22 mouse cellular contexts compared by ENCODE assay signal in the genomic region with DNA sequence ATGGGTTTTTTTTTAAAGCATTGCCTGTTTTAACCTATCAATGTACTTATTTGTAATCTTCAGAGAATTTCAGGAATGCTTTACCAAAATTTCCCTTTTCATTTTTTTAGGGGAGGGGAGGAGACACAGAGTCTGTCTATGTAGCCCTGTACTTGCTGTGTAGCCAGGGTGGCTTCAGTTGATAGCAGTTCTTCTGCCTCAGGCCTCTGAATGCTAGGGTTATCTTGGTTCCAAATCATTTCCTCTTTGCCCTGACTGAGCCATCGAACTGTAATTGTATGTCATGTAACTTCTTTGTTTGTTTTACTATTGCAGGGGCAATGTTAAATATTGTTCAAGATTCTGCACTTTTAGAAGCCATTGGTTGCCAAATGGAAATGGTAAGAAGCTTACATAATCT. TPM values are rescaled to one million over a fixed set of nuclear protein-coding genes. Genes with fewer than 3 reads are reported as not detected.
"Had no signal": no experiment of that assay in that cellular context is flagged by ENCODE, and none has a peak within 500 bp of the region (broad histone marks: within the 10 kb centered on the region; RNA-seq: fewer than 3 reads in every experiment).

No protein-coding gene starts in this region.

- H3K4me3 ChIP-seq: lung, embryonic 15.5 days; megakaryocyte, embryonic 14.5 days; midbrain, embryonic 13.5 days; myocyte; neural tube, embryonic 13.5 days; neural tube, embryonic 15.5 days had no signal

- DNase-seq: lung, adult 2 months; lung, postnatal 14 days; lung, postnatal 36 days; retina, postnatal 1 day; right cerebral cortex, adult 18-20 months; right cerebral cortex, postnatal 14 days; thymus, adult 18-20 months; thymus, postnatal 14 days; thymus, postnatal 36 days had no signal

- H3K4me1 ChIP-seq: lung, embryonic 15.5 days; midbrain, embryonic 13.5 days; neural tube, embryonic 13.5 days; neural tube, embryonic 15.5 days had no signal

- H3K9me3 ChIP-seq: lung, embryonic 15.5 days; megakaryocyte, embryonic 14.5 days; midbrain, embryonic 13.5 days; neural tube, embryonic 13.5 days; neural tube, embryonic 15.5 days had no signal

- H3K4me2 ChIP-seq: lung, embryonic 15.5 days; midbrain, embryonic 11.5 days; midbrain, embryonic 13.5 days; neural tube, embryonic 13.5 days; neural tube, embryonic 15.5 days had no signal

- ATAC-seq: lung, postnatal 0 days; midbrain, embryonic 13.5 days; midbrain, embryonic 16.5 days had no signal

- H3K27me3 ChIP-seq: lung, embryonic 15.5 days; megakaryocyte, embryonic 14.5 days; midbrain, embryonic 13.5 days; neural tube, embryonic 13.5 days; neural tube, embryonic 15.5 days had no signal

- H3K9ac ChIP-seq: lung, embryonic 15.5 days; midbrain, embryonic 13.5 days; neural tube, embryonic 13.5 days; neural tube, embryonic 15.5 days had no signal

- H3K27ac ChIP-seq: lung, embryonic 15.5 days; macrophage; midbrain, embryonic 13.5 days; neural tube, embryonic 13.5 days; neural tube, embryonic 15.5 days had no signal

RNA-seq across cellular contexts. Expression of a gene that starts 56.6 kb away (rescaled TPM):
- total RNA-seq: megakaryocyte progenitor cell, adult 5-6 weeks had no signal
- polyA plus RNA-seq: liver, embryonic 16.5 days; lung, embryonic 15.5 days; macrophage; midbrain, embryonic 11.5 days; midbrain, embryonic 13.5 days; midbrain, embryonic 16.5 days; myocyte; neural tube, embryonic 11.5 days; neural tube, embryonic 13.5 days; neural tube, embryonic 15.5 days had no signal
